Mouse (Mus musculus): ENCODE results near the gene Net1. TPM values are rescaled to one million over a fixed set of nuclear protein-coding genes. Genes with fewer than 3 reads are reported as not detected.

Net1 gene
- total and polyA plus RNA-seq, 2 experiments from 2014 or later, result 12.4 to 20.4 TPM

DNA sequence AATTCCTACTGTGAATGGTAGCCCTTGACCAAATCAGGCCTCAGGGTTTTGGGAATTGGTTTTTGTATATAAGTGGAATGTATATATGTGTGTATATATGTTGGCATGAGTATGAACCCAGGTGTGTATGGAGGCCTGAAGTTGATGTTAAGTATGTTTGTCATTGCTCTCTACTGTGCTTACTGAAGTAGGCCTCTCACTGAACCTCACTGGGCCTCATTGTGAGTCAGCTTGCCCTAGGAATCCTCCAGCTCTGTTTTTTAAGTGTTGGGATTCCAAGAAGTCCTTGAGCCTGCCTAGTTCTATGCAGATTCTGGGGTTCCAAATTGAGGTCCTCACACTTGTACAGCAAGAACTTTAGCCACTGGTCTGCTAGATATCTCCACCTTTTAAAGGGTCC lies 48.1 kb downstream of the Net1 start:
- Histone ChIP-seq H3K27me3 (ENCODE audit: insufficient read depth, low read length) (no peaks in the 10 kb centered on the region), H3K4me1 (ENCODE audit: insufficient read depth) (no peaks in the 10 kb centered on the region), H3K27ac (ENCODE audit: low read depth, low read length) (no peak overlapping the region), H3K4me2 (ENCODE audit: low read depth) (no peak overlapping the region), H3K4me3 (ENCODE audit: low read depth, low read length) (no peak overlapping the region), H3K9ac (no peak overlapping the region), H3K9me3 (ENCODE audit: low read length) (no peaks in the 10 kb centered on the region), H3K36me3 (ENCODE audit: insufficient read depth) (no peaks in the 10 kb centered on the region)
- no peak for TF ChIP-seq CTCF (IDR thresholded peaks at IDR 0.05; ENCODE audit: low read depth)
- no peak for ATAC-seq
- no peak for DNase-seq

GRCm38 (mm10) chr13:3867158-3867557 lies 50.9 kb downstream of the Net1 start:
- Histone ChIP-seq H3K4me3 (ENCODE audit: low read depth, low read length) (no peak overlapping the region), H3K9ac (no peak overlapping the region), H3K27ac (ENCODE audit: low read depth, low read length) (no peak overlapping the region), H3K36me3 (ENCODE audit: insufficient read depth) (no peaks in the 10 kb centered on the region), H3K27me3 (ENCODE audit: insufficient read depth, low read length) (no peaks in the 10 kb centered on the region), H3K9me3 (ENCODE audit: low read length) (no peaks in the 10 kb centered on the region), H3K4me1 (ENCODE audit: insufficient read depth) (no peaks in the 10 kb centered on the region), H3K4me2 (ENCODE audit: low read depth) (no peak overlapping the region)
- 85% methylated on average over 6 of the region's 6 CpGs for WGBS
- DNase-seq (no peak), ATAC-seq (no peak)
- TF ChIP-seq CTCF (IDR thresholded peaks at IDR 0.05; ENCODE audit: low read depth), result no peak

GRCm38 (mm10) chr13:3866355-3867052 lies 51.5 kb downstream of the Net1 start:
- H3K27me3 ChIP-seq (ENCODE audit: insufficient read depth, low read length), result no peaks in the 10 kb centered on the region
- H3K4me2 ChIP-seq (ENCODE audit: low read depth), result no peak overlapping the region
- DNase-seq (no peak), ATAC-seq (no peak)
- no peaks in the 10 kb centered on the region for H3K36me3 ChIP-seq (ENCODE audit: insufficient read depth)
- WGBS, result 89% methylated on average over 8 of the region's 8 CpGs
- no peak for TF ChIP-seq CTCF (IDR thresholded peaks at IDR 0.05; ENCODE audit: low read depth)
- no peak overlapping the region for H3K27ac ChIP-seq (ENCODE audit: low read depth, low read length)
- H3K4me1 ChIP-seq (ENCODE audit: insufficient read depth), result no peaks in the 10 kb centered on the region
- H3K9me3 ChIP-seq (ENCODE audit: low read length), result no peaks in the 10 kb centered on the region
- no peak overlapping the region for H3K9ac ChIP-seq
- no peak overlapping the region for H3K4me3 ChIP-seq (ENCODE audit: low read depth, low read length)

- H3K9ac ChIP-seq, result no peak overlapping the region
- no peak for TF ChIP-seq CTCF (IDR thresholded peaks at IDR 0.05; ENCODE audit: low read depth)
- no peaks in the 10 kb centered on the region for H3K36me3 ChIP-seq (ENCODE audit: insufficient read depth)
- WGBS, result 84% methylated on average over 14 of the region's 14 CpGs
- H3K27me3 ChIP-seq (ENCODE audit: insufficient read depth, low read length), result no peaks in the 10 kb centered on the region
- ATAC-seq (no peak), DNase-seq (no peak)
- no peaks in the 10 kb centered on the region for H3K4me1 ChIP-seq (ENCODE audit: insufficient read depth)
- no peaks in the 10 kb centered on the region for H3K9me3 ChIP-seq (ENCODE audit: low read length)
- H3K27ac ChIP-seq (ENCODE audit: low read depth, low read length), result no peak overlapping the region
- H3K4me2 ChIP-seq (ENCODE audit: low read depth), result no peak overlapping the region
- H3K4me3 ChIP-seq (ENCODE audit: low read depth, low read length), result no peak overlapping the region
Observed at GRCm38 (mm10) chr13:3865648-3866354, 52.2 kb downstream of the Net1 start.

DNA sequence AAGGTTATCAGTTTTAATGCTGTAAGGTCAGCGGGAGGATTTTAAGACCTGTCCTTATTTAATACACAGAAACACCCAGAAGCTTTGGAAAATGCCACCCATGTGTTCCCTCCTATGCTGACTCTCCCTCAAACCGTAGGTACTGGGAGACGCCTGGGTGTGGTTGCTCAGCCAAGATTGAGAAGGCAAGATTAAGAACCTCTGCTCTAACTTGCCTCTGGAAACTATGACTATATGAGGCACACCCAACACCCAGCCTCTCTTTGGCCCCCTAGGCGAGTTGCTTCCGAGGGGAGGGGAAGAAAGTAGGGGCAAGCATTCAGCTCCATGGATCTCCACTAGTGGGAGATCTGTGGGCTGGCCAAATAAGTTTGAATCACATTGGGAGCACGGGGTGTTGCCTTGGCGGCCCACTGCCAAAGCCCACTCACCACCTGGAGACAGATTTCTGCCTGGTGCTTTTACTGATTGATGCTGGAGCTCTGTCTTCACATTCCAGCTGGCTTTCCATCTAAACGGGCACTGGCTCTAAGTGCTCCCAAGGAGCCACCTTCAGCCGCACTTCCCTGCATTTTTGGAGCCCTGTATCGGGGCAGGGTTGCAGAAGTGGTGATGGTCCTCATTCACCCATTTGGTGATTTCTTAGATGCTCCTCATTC lies 55.0 kb downstream of the Net1 start:
- DNase-seq, result no peak
- WGBS, result 91% methylated on average over 10 of the region's 10 CpGs
- no peaks in the 10 kb centered on the region for H3K4me1 ChIP-seq (ENCODE audit: insufficient read depth)
- H3K27ac ChIP-seq (ENCODE audit: low read depth, low read length), result no peak overlapping the region
- TF ChIP-seq CTCF (IDR thresholded peaks at IDR 0.05; ENCODE audit: low read depth), result no peak
- no peak overlapping the region for H3K4me3 ChIP-seq (ENCODE audit: low read depth, low read length)
- no peaks in the 10 kb centered on the region for H3K9me3 ChIP-seq (ENCODE audit: low read length)
- H3K36me3 ChIP-seq (ENCODE audit: insufficient read depth), result no peaks in the 10 kb centered on the region
- H3K4me2 ChIP-seq (ENCODE audit: low read depth), result no peak overlapping the region
- H3K9ac ChIP-seq, result no peak overlapping the region
- ATAC-seq, result no peak
- no peaks in the 10 kb centered on the region for H3K27me3 ChIP-seq (ENCODE audit: insufficient read depth, low read length)

GRCm38 (mm10) chr13:3862325-3862724 lies 55.7 kb downstream of the Net1 start:
- H3K4me1 ChIP-seq (ENCODE audit: insufficient read depth), result no peaks in the 10 kb centered on the region
- no peak overlapping the region for H3K4me2 ChIP-seq (ENCODE audit: low read depth)
- TF ChIP-seq CTCF (IDR thresholded peaks at IDR 0.05; ENCODE audit: low read depth), result no peak
- H3K27ac ChIP-seq (ENCODE audit: low read depth, low read length), result no peak overlapping the region
- DNase-seq (no peak), ATAC-seq (no peak)
- H3K9me3 ChIP-seq (ENCODE audit: low read length), result no peaks in the 10 kb centered on the region
- WGBS, result 84% methylated on average over 3 of the region's 3 CpGs
- no peak overlapping the region for H3K4me3 ChIP-seq (ENCODE audit: low read depth, low read length)
- H3K36me3 ChIP-seq (ENCODE audit: insufficient read depth), result no peaks in the 10 kb centered on the region
- H3K27me3 ChIP-seq (ENCODE audit: insufficient read depth, low read length), result no peaks in the 10 kb centered on the region
- no peak overlapping the region for H3K9ac ChIP-seq

DNA sequence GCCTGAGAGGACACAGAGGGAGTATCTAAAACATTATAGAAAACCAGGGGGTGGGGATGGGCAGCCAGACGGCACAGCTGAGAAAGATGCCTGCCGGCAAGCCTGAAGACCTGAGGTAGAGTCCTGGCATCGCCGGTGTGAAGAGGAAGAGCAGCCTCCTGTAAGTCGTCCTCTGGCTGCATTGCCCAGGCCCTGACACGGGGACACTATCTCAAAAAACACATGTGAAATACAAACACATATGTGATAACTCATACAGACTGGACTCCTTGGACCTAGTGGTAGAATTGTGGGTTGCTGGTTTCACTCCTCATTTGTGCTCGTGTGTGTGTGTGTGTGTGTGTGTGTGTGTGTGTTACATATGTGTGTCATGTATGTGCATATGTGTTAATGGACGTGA lies 56.8 kb downstream of the Net1 start:
- Histone ChIP-seq H3K27me3 (ENCODE audit: insufficient read depth, low read length) (no peaks in the 10 kb centered on the region), H3K27ac (ENCODE audit: low read depth, low read length) (no peak overlapping the region), H3K9ac (no peak overlapping the region), H3K9me3 (ENCODE audit: low read length) (no peaks in the 10 kb centered on the region), H3K4me3 (ENCODE audit: low read depth, low read length) (no peak overlapping the region), H3K4me2 (ENCODE audit: low read depth) (no peak overlapping the region), H3K36me3 (ENCODE audit: insufficient read depth) (no peaks in the 10 kb centered on the region), H3K4me1 (ENCODE audit: insufficient read depth) (no peaks in the 10 kb centered on the region)
- ATAC-seq (no peak), DNase-seq (no peak)
- WGBS, result 92% methylated on average over 8 of the region's 8 CpGs
- TF ChIP-seq CTCF (IDR thresholded peaks at IDR 0.05; ENCODE audit: low read depth), result no peak
